Mouse (Mus musculus): ENCODE data around the gene Fgf11. TPM values are rescaled to one million over a fixed set of nuclear protein-coding genes. Genes with fewer than 3 reads are reported as not detected.
A peak's percentile ranks its signal among the peaks of the same experiment; 100 is the strongest.

Fgf11 gene
- total and polyA plus RNA-seq, 2 experiments from 2014 or later = 2.8 to 16.4 TPM

DNA sequence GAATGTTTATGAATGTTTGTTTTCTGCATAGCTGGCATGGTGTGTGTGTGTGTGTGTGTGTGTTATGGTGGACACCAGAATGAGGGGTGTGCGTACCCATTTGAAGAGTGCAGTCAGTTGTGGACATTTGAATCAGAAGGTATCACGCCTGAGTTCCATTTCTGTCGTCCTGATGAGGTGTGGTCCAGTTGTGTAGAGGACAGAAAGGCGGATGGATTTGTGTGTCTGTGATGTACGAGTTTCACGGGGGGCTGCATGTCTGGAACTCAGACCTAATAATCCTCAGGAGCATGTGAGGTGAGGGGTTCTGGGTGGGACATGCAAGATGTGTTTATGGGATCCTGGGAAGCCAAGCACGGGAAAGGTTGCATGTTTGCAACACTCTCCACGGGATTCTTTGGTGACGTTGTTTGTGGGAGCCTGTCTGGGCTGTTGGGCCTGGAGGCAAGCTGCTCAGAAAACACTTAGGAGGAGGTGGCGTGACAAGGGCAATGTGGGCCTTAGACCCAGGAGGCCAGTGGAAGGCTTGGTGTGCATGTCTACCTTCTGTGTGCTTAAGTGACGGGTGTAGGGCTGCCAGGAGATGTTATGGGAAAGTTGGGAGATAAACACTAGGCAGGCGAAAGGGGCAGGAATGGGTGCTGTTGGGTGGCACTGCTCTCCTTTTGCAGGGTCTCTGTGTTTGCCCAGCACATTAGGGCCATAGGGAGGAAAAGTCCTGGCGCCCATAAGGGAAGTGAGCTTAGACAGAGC lies 34.6 kb downstream of the Fgf11 start:
- DNase-seq (ENCODE audit: low spot score) (no peak), ATAC-seq (ENCODE audit: low FRiP score) (no peak)
- Histone ChIP-seq H3K4me2 (ENCODE audit: low read depth, low read length, poor library complexity, severe bottlenecking) (peak overlapping the region; percentile 71), H3K4me3 (ENCODE audit: low read depth, low read length) (peak overlapping the region; percentile 90), H3K27ac (ENCODE audit: low read depth, low read length) (peak overlapping the region; percentile 90), H3K4me1 (ENCODE audit: insufficient read depth, low read length) (peaks cover 11% of the 10 kb centered on the region), H3K36me3 (ENCODE audit: insufficient read depth, low read length) (no peaks in the 10 kb centered on the region), H3K9ac (replicated peaks; ENCODE audit: low read length, poor library complexity, severe bottlenecking) (peak overlapping the region; percentile 100), H3K9me3 (ENCODE audit: low read length) (no peaks in the 10 kb centered on the region), H3K27me3 (ENCODE audit: insufficient read depth, low read length) (no peaks in the 10 kb centered on the region)
- no peak for TF ChIP-seq CTCF (IDR thresholded peaks at IDR 0.05)
- WGBS = 60% methylated on average over 13 of the region's 13 CpGs

GRCm38 (mm10) chr11:69766126-69766609 lies 35.5 kb downstream of the Fgf11 start:
- Histone ChIP-seq H3K27me3 (ENCODE audit: insufficient read depth, low read length) (no peaks in the 10 kb centered on the region), H3K4me2 (ENCODE audit: low read depth, low read length, poor library complexity, severe bottlenecking) (peak overlapping the region; percentile 71), H3K4me1 (ENCODE audit: insufficient read depth, low read length) (peaks cover 11% of the 10 kb centered on the region), H3K9me3 (ENCODE audit: low read length) (no peaks in the 10 kb centered on the region), H3K9ac (replicated peaks; ENCODE audit: low read length, poor library complexity, severe bottlenecking) (peak overlapping the region; percentile 100), H3K36me3 (ENCODE audit: insufficient read depth, low read length) (no peaks in the 10 kb centered on the region), H3K27ac (ENCODE audit: low read depth, low read length) (peak overlapping the region; percentile 90), H3K4me3 (ENCODE audit: low read depth, low read length) (peak overlapping the region; percentile 90)
- peak; percentile 77 for ATAC-seq (ENCODE audit: low FRiP score)
- no peak for TF ChIP-seq CTCF (IDR thresholded peaks at IDR 0.05)
- DNase-seq (ENCODE audit: low spot score) = peak; percentile 72
- WGBS = under 1% methylated on average over 34 of the region's 37 CpGs

GRCm38 (mm10) chr11:69765221-69766125 lies 36.2 kb downstream of the Fgf11 start, which contains the start of gene Zbtb4:
Gene Zbtb4, plus strand, starts transcription at chr11:69765912.
- H3K36me3 ChIP-seq (ENCODE audit: insufficient read depth, low read length) = no peaks in the 10 kb centered on the region
- peaks cover 13% of the 10 kb centered on the region for H3K4me1 ChIP-seq (ENCODE audit: insufficient read depth, low read length)
- H3K9me3 ChIP-seq (ENCODE audit: low read length) = no peaks in the 10 kb centered on the region
- 18% methylated on average over 34 of the region's 55 CpGs for WGBS
- H3K27me3 ChIP-seq (ENCODE audit: insufficient read depth, low read length) = no peaks in the 10 kb centered on the region
- peak; percentile 64 for ATAC-seq (ENCODE audit: low FRiP score)
- peak within 1 kb of the TSS; percentile 90 for H3K27ac ChIP-seq (ENCODE audit: low read depth, low read length)
- H3K4me3 ChIP-seq (ENCODE audit: low read depth, low read length) = peak within 1 kb of the TSS; percentile 90
- peak within 1 kb of the TSS; percentile 100 for H3K9ac ChIP-seq (replicated peaks; ENCODE audit: low read length, poor library complexity, severe bottlenecking)
- peak; percentile 35 for DNase-seq (ENCODE audit: low spot score)
- no peak for TF ChIP-seq CTCF (IDR thresholded peaks at IDR 0.05)
- H3K4me2 ChIP-seq (ENCODE audit: low read depth, low read length, poor library complexity, severe bottlenecking) = peak within 1 kb of the TSS; percentile 71

DNA sequence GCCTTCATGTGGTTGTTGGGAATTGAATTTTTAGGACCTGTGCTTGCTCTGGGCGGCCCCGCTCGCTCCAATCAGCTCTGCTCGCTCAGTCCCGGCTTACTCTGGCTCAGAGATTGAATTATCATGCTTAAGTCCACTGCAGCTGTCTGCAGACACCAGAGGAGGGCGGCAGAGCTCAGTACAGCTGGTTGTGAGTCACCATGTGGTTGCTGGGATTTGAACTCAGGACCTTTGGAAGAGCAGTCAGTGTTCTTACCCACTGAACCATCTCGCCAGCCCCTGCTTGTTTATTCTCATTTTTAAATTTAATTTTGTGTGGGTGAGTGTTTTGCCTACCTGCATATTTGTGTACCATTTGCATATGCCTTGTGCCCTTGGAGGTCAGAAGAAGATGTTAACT lies 38.1 kb downstream of the Fgf11 start:
- H3K9ac ChIP-seq (replicated peaks; ENCODE audit: low read length, poor library complexity, severe bottlenecking) = no peak overlapping the region
- H3K9me3 ChIP-seq (ENCODE audit: low read length) = no peaks in the 10 kb centered on the region
- DNase-seq (ENCODE audit: low spot score) (no peak), ATAC-seq (ENCODE audit: low FRiP score) (no peak)
- no peak overlapping the region for H3K27ac ChIP-seq (ENCODE audit: low read depth, low read length)
- no peak overlapping the region for H3K4me3 ChIP-seq (ENCODE audit: low read depth, low read length)
- WGBS = 72% methylated on average over 7 of the region's 7 CpGs
- H3K4me1 ChIP-seq (ENCODE audit: insufficient read depth, low read length) = peaks cover 20% of the 10 kb centered on the region
- peak; percentile 36 for TF ChIP-seq CTCF (IDR thresholded peaks at IDR 0.05)
- H3K36me3 ChIP-seq (ENCODE audit: insufficient read depth, low read length) = no peaks in the 10 kb centered on the region
- H3K27me3 ChIP-seq (ENCODE audit: insufficient read depth, low read length) = no peaks in the 10 kb centered on the region
- no peak overlapping the region for H3K4me2 ChIP-seq (ENCODE audit: low read depth, low read length, poor library complexity, severe bottlenecking)

DNA sequence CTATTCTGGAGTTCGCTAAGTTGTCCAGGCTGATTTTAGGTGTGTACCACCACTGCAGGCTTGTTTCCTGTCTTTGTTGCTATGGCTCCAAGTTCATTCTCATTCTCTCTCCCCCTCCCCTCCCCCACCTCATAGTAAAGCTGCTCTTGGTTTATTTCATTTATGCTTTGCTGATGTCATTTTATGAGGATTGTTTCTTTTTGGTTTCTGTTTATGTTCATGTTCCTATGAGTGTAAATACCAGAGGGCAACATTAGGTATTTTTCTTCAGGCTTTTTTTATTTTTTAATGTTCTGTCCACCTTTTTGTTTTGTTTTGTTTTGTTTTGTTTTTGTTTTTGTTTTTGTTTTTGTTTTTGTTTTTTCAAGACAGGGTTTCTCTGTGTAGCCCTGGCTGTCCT lies 39.8 kb downstream of the Fgf11 start, which contains the start of gene Slc35g3:
Gene Slc35g3, minus strand, starts transcription at position 101 of the 400 bp plus-strand sequence.
- Histone ChIP-seq H3K27ac (ENCODE audit: low read depth, low read length) (peak within 1 kb of the TSS; percentile 99; the same call in 1 of the 2 replicates), H3K4me3 (ENCODE audit: low read depth, low read length) (no peak within 1 kb of the TSS), H3K27me3 (ENCODE audit: insufficient read depth, low read length) (no peaks in the 10 kb centered on the region), H3K36me3 (ENCODE audit: insufficient read depth, low read length) (no peaks in the 10 kb centered on the region), H3K9me3 (ENCODE audit: low read length) (no peaks in the 10 kb centered on the region), H3K4me2 (ENCODE audit: low read depth, low read length, poor library complexity, severe bottlenecking) (no peak within 1 kb of the TSS), H3K9ac (replicated peaks; ENCODE audit: low read length, poor library complexity, severe bottlenecking) (no peak within 1 kb of the TSS), H3K4me1 (ENCODE audit: insufficient read depth, low read length) (peaks cover 19% of the 10 kb centered on the region; the same call in 1 of the 2 replicates)
- WGBS = 63% methylated on average over 1 of the region's 1 CpGs
- ATAC-seq (ENCODE audit: low FRiP score) = no peak
- no peak for TF ChIP-seq CTCF (IDR thresholded peaks at IDR 0.05)
- no peak for DNase-seq (ENCODE audit: low spot score)
